Mouse (Mus musculus): ENCODE data around the gene Cdc7. TPM values are rescaled to one million over a fixed set of nuclear protein-coding genes. Genes with fewer than 3 reads are reported as not detected.
"Not testable (repeated sequence)": the region's sequence is repeated elsewhere in the genome, so short reads cannot be mapped to it uniquely, and the experiment has no call there.

The Cdc7 gene
- total RNA-seq, 2 experiments from 2014 or later = 12.9 to 13.7 TPM

- intact Hi-C loops (cut with DNase I) = loop anchor here (5.0 kb wide), 1 partner anchor 104 kb away; no protein-coding TSS in a partner anchor
- Histone ChIP-seq H3K27ac (no peak overlapping the region), H3K4me3 (no peak overlapping the region)
- no peak for DNase-seq (ENCODE audit: extremely low spot score in 1 of 2, low spot score in 2 of 2)
- TF ChIP-seq CTCF (IDR thresholded peaks at IDR 0.05) = no peak; the same call in 1 of the 2 replicates
Observed at GRCm38 (mm10) chr5:106966443-106966842, 2.3 kb downstream of the Cdc7 start.

- no peak for DNase-seq (ENCODE audit: extremely low spot score in 1 of 2, low spot score in 2 of 2)
- H3K4me3 ChIP-seq = no peak overlapping the region
- no peak for TF ChIP-seq CTCF (IDR thresholded peaks at IDR 0.05)
- H3K27ac ChIP-seq = no peak overlapping the region
- intact Hi-C loops (cut with DNase I) = loop anchor here (5.0 kb wide), 1 partner anchor 105 kb away; no protein-coding TSS in a partner anchor
Observed at GRCm38 (mm10) chr5:106967578-106967977, 3.5 kb downstream of the Cdc7 start.

GRCm38 (mm10) chr5:106973883-106974282 lies 9.8 kb downstream of the Cdc7 start:
- no peak; the same call in none of the 2 replicates for TF ChIP-seq CTCF (IDR thresholded peaks at IDR 0.05)
- no peak for DNase-seq (ENCODE audit: extremely low spot score in 1 of 2, low spot score in 2 of 2)
- Histone ChIP-seq H3K27ac (no peak overlapping the region), H3K4me3 (no peak overlapping the region)
- intact Hi-C loops (cut with DNase I) = no loop called here

- intact Hi-C loops (cut with DNase I) = no loop called here
- TF ChIP-seq CTCF (IDR thresholded peaks at IDR 0.05) = no peak
- no peak for DNase-seq (ENCODE audit: extremely low spot score in 1 of 2, low spot score in 2 of 2)
Observed at GRCm38 (mm10) chr5:106979156-106979555, 15.0 kb downstream of the Cdc7 start.

GRCm38 (mm10) chr5:106982298-106982952 lies 18.3 kb downstream of the Cdc7 start:
- no peak for DNase-seq (ENCODE audit: extremely low spot score in 1 of 2, low spot score in 2 of 2)
- H3K4me3 ChIP-seq = no peak overlapping the region
- intact Hi-C loops (cut with DNase I) = no loop called here
- TF ChIP-seq CTCF (IDR thresholded peaks at IDR 0.05) = no peak
- H3K27ac ChIP-seq = no peak overlapping the region

More at GRCm38 (mm10) chr5:106979156-106979555, 15.0 kb downstream of the Cdc7 start:
- Histone ChIP-seq H3K27ac (no peak overlapping the region), H3K4me3 (no peak overlapping the region)

- DNase-seq (ENCODE audit: extremely low spot score in 1 of 2, low spot score in 2 of 2); intact Hi-C loops (cut with DNase I); H3K4me3 ChIP-seq; H3K27ac ChIP-seq: not testable (repeated sequence)
Observed at GRCm38 (mm10) chr5:106984934-106985333, 20.8 kb downstream of the Cdc7 start.

GRCm38 (mm10) chr5:106985594-106985993 lies 21.5 kb downstream of the Cdc7 start:
- no peak for DNase-seq (ENCODE audit: extremely low spot score in 1 of 2, low spot score in 2 of 2)
- no peak for TF ChIP-seq CTCF (IDR thresholded peaks at IDR 0.05)
- no peak overlapping the region for H3K27ac ChIP-seq
- H3K4me3 ChIP-seq = no peak overlapping the region
- intact Hi-C loops (cut with DNase I) = no loop called here

- H3K4me3 ChIP-seq = no peak overlapping the region
- no peak for DNase-seq (ENCODE audit: extremely low spot score in 1 of 2, low spot score in 2 of 2)
- no peak overlapping the region for H3K27ac ChIP-seq
- no peak for TF ChIP-seq CTCF (IDR thresholded peaks at IDR 0.05)
- intact Hi-C loops (cut with DNase I) = no loop called here
Observed at GRCm38 (mm10) chr5:106989181-106989580, 25.1 kb downstream of the Cdc7 start.

- no peak for TF ChIP-seq CTCF (IDR thresholded peaks at IDR 0.05)
- no peak for DNase-seq (ENCODE audit: extremely low spot score in 1 of 2, low spot score in 2 of 2)
- intact Hi-C loops (cut with DNase I) = loop anchor here (1.0 to 10.0 kb wide), 2 partner anchors 295 to 331 kb away; partner anchors contain the start of gene Tgfbr3
- H3K27ac ChIP-seq = no peak overlapping the region
- no peak overlapping the region for H3K4me3 ChIP-seq
Observed at GRCm38 (mm10) chr5:106989786-106990185, 25.7 kb downstream of the Cdc7 start.

- H3K4me3 ChIP-seq = no peak overlapping the region
- DNase-seq (ENCODE audit: extremely low spot score in 1 of 2, low spot score in 2 of 2) = peak; percentile 27
- TF ChIP-seq CTCF (IDR thresholded peaks at IDR 0.05) = peak; percentile 63
- H3K27ac ChIP-seq = no peak overlapping the region
- intact Hi-C loops (cut with DNase I) = loop anchor here (1.0 to 10.0 kb wide), 2 partner anchors 294 to 330 kb away; partner anchors contain the start of gene Tgfbr3
Observed at GRCm38 (mm10) chr5:106990639-106991299, 26.6 kb downstream of the Cdc7 start.

GRCm38 (mm10) chr5:106991300-106991929 lies 27.3 kb downstream of the Cdc7 start:
- TF ChIP-seq CTCF (IDR thresholded peaks at IDR 0.05) = no peak
- intact Hi-C loops (cut with DNase I) = loop anchor here (10.0 kb wide), 1 partner anchor 293 kb away; the partner anchor contains the start of gene Tgfbr3
- Histone ChIP-seq H3K27ac (no peak overlapping the region), H3K4me3 (no peak overlapping the region)
- DNase-seq (ENCODE audit: extremely low spot score in 1 of 2, low spot score in 2 of 2) = no peak

- TF ChIP-seq CTCF (IDR thresholded peaks at IDR 0.05) = no peak
- Histone ChIP-seq H3K4me3 (no peak overlapping the region), H3K27ac (no peak overlapping the region)
- intact Hi-C loops (cut with DNase I) = loop anchor here (10.0 kb wide), 1 partner anchor 290 kb away; the partner anchor contains the start of gene Tgfbr3
- DNase-seq (ENCODE audit: extremely low spot score in 1 of 2, low spot score in 2 of 2) = no peak
Observed at GRCm38 (mm10) chr5:106994716-106995115, 30.6 kb downstream of the Cdc7 start.

Measured in left cerebral cortex, adult 2 months (tissue).